Mouse (Mus musculus) hindbrain, embryonic 12.5 days (tissue): ENCODE measurements around the gene Plvap. TPM values are rescaled to one million over a fixed set of nuclear protein-coding genes. Genes with fewer than 3 reads are reported as not detected.

Experiments used
- ATAC-seq: fragments of 200-750 bp; cut with Nextera tagmentation; 2 replicates; pipeline ENCODE4 v1.8.0; 2017; ENCODE audit warnings: moderate TSS enrichment; ENCODE audit not compliant: low FRiP score
- H3K27ac ChIP-seq: fragments of 300-500 bp; sonication (generic); 2 replicates; pipeline ENCODE4 v1.5.1; 2016; ENCODE audit warnings: mild to moderate bottlenecking
- H3K27me3 ChIP-seq: fragments of 300-500 bp; sonication (generic); 2 replicates; pipeline ENCODE4 v1.6.1; 2016; ENCODE audit warnings: mild to moderate bottlenecking
- H3K36me3 ChIP-seq: fragments of 300-500 bp; sonication (generic); 2 replicates; pipeline ENCODE4 v1.6.1; 2016; ENCODE audit warnings: mild to moderate bottlenecking
- H3K4me1 ChIP-seq: fragments of 300-500 bp; sonication (generic); 2 replicates; pipeline ENCODE4 v1.6.1; 2016
- H3K4me2 ChIP-seq: fragments of 300-500 bp; sonication (generic); replicated peaks from 2 replicates; pipeline ENCODE4 v1.6.1; 2016; ENCODE audit warnings: mild to moderate bottlenecking
- H3K4me3 ChIP-seq: fragments of 300-500 bp; sonication (generic); 2 replicates; pipeline ENCODE4 v1.5.1; 2016; ENCODE audit warnings: mild to moderate bottlenecking
- H3K9ac ChIP-seq: fragments of 300-500 bp; sonication (generic); 2 replicates; pipeline ENCODE4 v1.6.1; 2016; ENCODE audit warnings: mild to moderate bottlenecking, moderate library complexity
- H3K9me3 ChIP-seq: fragments of 300-500 bp; sonication (generic); replicated peaks from 2 replicates; pipeline ENCODE4 v1.6.1; 2016; ENCODE audit warnings: mild to moderate bottlenecking
- WGBS: fragments of 180-500 bp; shearing (Covaris S2); methylation state at CpG from one replicate; pipeline ENCODE4 v1.1.7; 2016; 5-methylcytosine and 5-hydroxymethylcytosine counted together
- polyA plus RNA-seq: library from polyadenylated mRNA; unstranded; fragments of >200 nt; fragmentation: Nextera tagmentation; extraction: Ambion mirVana; gene quantifications from 2 replicates; pipeline ENCODE4 v1.2.1, GENCODE M21; 2016

The Plvap gene
- polyA plus RNA-seq, 1 experiment from 2014 or later, result 39.7 TPM

DNA sequence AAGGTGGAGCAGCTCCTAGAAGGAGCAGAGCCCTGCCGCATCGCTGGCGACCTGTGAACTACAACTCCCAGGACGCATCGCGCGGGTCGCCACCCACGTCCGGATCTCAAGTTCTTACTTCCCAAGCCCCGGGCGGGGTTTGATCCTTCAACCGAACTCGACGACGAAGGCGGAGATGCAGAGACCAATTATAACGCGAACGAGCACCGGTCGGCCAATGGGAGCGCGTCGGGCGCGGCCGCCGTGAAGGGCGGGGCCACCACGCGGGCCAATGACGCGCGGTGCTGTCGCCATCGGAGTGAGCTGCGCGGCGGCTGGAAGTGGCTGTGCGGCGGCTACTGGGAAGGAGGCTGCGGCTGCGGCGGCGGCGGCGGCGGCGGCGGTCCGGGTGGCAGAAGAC lies 42.6 kb downstream of the Plvap start, which contains the start of gene Dda1:
Dda1 (plus strand) TSS at position 284 of the 400 bp plus-strand sequence.
- peak within 1 kb of the TSS; percentile 90 for H3K4me3 ChIP-seq
- H3K4me1 ChIP-seq, result peaks cover 28% of the 10 kb centered on the region
- peak; percentile 88 for ATAC-seq
- H3K36me3 ChIP-seq, result peaks cover 29% of the 10 kb centered on the region
- H3K4me2 ChIP-seq, result peak within 1 kb of the TSS; percentile 90
- no peaks in the 10 kb centered on the region for H3K9me3 ChIP-seq
- no peaks in the 10 kb centered on the region for H3K27me3 ChIP-seq
- peak within 1 kb of the TSS; percentile 84 for H3K9ac ChIP-seq
- WGBS, result under 1% methylated on average over 50 of the region's 52 CpGs
- peak within 1 kb of the TSS; percentile 87 for H3K27ac ChIP-seq

DNA sequence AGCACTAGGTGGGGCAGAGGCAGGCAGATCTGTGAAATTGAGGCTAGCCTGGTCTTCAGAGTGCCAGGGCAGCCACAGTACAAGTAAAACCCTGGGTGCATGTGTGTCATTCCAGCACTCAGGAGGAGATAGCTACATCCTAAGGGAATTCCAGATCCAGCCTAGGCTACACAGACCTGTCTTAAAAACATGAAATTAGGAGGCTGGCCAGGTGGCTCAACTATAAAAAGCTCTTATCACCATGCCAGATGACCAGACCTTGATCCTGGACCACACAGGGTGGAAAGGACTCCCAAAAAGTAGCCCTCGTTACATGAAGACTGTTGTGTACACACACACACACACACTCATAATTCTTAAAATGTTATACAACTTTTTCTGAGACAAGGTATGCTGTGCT lies 43.6 kb downstream of the Plvap start:
- Histone ChIP-seq H3K36me3 (peaks cover 20% of the 10 kb centered on the region), H3K27ac (no peak overlapping the region), H3K4me3 (no peak overlapping the region), H3K4me1 (peaks cover 32% of the 10 kb centered on the region), H3K4me2 (no peak overlapping the region), H3K9ac (no peak overlapping the region), H3K27me3 (no peaks in the 10 kb centered on the region), H3K9me3 (no peaks in the 10 kb centered on the region)
- ATAC-seq, result no peak
- 88% methylated on average over 1 of the region's 1 CpGs for WGBS

DNA sequence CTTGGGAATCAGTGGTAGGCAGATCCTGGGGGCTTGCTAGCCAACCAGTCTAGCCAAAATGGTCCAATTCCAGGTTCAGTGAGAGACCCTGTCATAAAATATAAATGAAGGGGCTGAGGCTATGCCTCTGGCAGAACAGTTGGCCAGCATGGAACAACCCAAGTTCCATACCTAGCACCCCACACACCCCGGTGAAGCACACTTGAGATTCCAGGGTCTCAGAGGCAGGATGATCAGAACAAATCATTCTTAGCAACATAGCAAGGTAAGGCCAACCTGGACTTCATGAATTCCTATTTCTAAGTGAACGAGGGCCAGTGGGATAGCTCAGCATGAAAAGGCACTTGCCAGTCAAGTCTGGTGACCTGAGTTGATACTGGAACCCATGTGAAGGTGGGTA lies 44.4 kb downstream of the Plvap start:
- H3K4me1 ChIP-seq, result peaks cover 39% of the 10 kb centered on the region
- H3K4me2 ChIP-seq, result no peak overlapping the region
- no peak overlapping the region for H3K4me3 ChIP-seq
- no peak overlapping the region for H3K9ac ChIP-seq
- ATAC-seq, result no peak
- H3K9me3 ChIP-seq, result no peaks in the 10 kb centered on the region
- H3K36me3 ChIP-seq, result peaks cover 12% of the 10 kb centered on the region
- 91% methylated on average over 2 of the region's 2 CpGs for WGBS
- no peaks in the 10 kb centered on the region for H3K27me3 ChIP-seq
- no peak overlapping the region for H3K27ac ChIP-seq

DNA sequence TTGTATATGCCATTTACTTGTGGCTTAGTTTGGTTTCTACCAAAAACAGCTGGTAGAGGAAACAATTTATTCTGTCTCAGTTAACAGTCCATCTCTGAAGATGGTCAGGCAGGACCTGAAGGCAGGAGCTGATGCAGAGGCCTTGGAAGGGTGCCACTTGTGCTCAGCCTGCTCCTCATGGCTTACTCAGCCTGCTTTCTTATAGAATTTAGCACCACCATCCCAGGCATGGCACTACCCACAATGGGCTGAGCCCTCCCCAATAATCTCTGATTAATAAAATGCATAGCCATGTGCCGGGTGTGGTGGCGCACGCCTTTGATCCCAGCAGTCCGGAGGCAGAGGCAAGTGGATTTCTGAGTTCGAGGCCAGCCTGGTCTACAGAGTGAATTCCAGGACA lies 45.4 kb downstream of the Plvap start:
- no peaks in the 10 kb centered on the region for H3K9me3 ChIP-seq
- no peak overlapping the region for H3K9ac ChIP-seq
- 95% methylated on average over 5 of the region's 5 CpGs for WGBS
- H3K4me3 ChIP-seq, result no peak overlapping the region
- no peak for ATAC-seq
- no peak overlapping the region for H3K4me2 ChIP-seq
- H3K4me1 ChIP-seq, result peaks cover 49% of the 10 kb centered on the region
- no peak overlapping the region for H3K27ac ChIP-seq
- peaks cover 8% of the 10 kb centered on the region; the same call in 1 of the 2 replicates for H3K36me3 ChIP-seq
- no peaks in the 10 kb centered on the region for H3K27me3 ChIP-seq

DNA sequence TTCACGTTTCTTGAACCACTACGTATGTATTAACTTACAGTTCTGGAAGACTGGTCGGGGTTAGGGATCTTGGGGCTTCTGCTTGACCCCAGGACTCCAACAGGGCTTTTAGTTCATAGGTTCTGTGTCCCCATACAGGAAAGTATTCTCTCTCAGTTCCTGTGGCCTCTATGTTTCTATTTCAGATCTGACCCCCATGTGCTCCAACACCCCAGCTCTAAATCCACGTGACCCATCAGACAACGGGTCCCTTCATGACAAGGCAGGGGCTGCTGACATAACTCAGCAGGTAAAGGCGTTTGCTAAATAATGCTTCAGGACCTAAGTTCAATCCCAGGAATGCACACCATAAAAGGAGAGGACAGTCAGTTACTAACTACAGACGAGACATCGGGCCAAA lies 45.8 kb downstream of the Plvap start:
- whole genome bisulfite sequencing, result 86% methylated on average over 8 of the region's 8 CpGs
- H3K27ac ChIP-seq, result no peak overlapping the region
- H3K36me3 ChIP-seq, result peaks cover 10% of the 10 kb centered on the region; the same call in 1 of the 2 replicates
- H3K9ac ChIP-seq, result peak overlapping the region; percentile 75
- H3K9me3 ChIP-seq, result no peaks in the 10 kb centered on the region
- peak overlapping the region; percentile 77 for H3K4me2 ChIP-seq
- peaks cover 49% of the 10 kb centered on the region for H3K4me1 ChIP-seq
- H3K27me3 ChIP-seq, result no peaks in the 10 kb centered on the region
- H3K4me3 ChIP-seq, result peak overlapping the region; percentile 72
- no peak for ATAC-seq

DNA sequence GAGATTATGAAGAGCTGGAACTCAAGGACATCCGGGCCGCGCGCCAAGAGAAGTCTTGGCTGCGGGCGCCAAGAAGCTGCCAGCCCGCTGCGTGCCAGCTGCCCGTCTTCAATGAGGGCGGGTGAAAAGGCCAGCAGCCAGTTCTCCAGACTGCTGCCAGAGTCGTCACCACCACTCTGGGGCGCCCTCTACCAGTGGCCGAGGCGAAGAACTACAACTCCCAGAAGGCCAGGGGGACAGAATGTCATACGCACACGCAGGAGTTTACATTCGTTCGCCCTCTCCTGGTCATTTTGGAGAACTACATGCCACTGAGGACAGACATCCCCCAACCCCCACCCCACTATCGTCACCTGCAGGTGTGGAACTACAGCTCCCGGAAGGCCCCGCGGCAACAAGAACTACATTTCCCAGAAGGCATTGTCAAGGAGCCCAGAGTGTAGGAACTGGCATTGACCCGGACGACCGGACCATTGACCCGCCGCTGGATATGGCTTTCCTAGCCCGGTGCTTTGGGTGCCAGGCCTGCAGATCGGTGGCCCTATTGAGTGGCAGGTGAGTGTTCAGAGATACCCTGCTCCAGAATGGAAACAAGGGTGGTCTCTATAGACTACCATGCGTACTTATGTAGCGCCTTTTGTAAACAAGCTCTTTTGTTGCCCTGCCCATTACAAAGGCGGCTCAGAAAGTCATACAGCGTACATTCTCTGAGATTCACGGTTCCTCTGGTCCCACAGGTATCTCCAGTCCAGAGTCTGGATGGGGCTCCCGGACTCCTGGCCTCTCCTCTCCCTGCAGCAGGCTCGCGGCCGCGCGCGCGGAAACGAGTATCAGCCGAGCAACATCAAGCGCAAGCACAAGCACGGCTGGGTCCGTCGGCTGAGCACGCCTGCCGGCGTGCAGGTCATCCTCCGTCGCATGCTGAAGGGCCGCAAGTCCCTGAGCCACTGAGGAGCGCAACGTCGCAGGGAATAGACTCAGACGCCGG lies 46.7 kb downstream of the Plvap start, which contains the start of gene Mrpl34:
Mrpl34 (plus strand) TSS at position 447 of the 988 bp plus-strand sequence.
- Histone ChIP-seq H3K27me3 (no peaks in the 10 kb centered on the region), H3K4me1 (peaks cover 40% of the 10 kb centered on the region)

DNA sequence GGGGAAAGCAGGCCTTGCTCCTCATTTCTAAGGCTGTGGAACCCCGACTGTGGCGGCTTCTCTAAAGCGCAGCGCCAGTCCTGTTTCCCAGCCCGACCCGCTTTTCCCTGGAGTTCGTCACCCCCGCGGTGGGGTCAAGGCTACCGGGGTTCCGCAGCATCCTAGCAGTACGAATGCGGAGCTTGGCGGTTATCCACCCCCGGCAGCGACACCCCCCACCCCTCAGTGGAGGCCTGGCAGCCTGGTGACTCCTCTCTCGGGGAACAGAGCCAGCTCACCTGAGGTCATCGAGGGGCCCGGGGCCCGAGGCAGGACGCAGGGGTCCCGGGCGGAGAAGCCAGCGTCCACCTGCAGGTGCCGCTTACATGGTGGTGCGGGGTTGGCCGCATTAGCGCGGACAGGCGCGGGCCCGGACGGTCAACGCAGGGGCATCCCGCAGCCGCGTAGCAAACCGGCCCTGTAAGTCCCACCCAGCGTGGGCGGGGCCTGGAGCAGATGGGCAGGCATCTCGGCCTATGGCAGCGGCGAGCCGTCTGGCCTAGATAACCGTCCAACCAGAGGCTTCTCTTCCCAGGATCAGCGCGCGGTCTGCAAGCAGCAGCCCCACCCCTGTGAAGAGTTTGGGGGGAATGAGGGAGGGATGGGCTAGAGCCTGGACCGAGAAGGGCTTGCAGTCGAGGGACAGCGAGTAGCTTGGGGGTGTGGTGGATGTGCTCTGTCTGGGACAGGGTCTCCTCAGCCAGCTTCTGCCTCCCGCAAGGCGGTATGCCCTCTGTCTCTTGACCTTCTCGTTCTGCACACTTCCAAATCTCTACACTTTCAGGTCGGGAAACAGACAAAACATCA lies 48.1 kb downstream of the Plvap start, which contains the start of gene Abhd8:
Abhd8 (minus strand) TSS at position 468 of the 846 bp plus-strand sequence.
- Histone ChIP-seq H3K4me3 (peak within 1 kb of the TSS; percentile 72), H3K27ac (peak within 1 kb of the TSS; percentile 84), H3K4me1 (peaks cover 45% of the 10 kb centered on the region), H3K9ac (peak within 1 kb of the TSS; percentile 90), H3K36me3 (peaks cover 31% of the 10 kb centered on the region), H3K4me2 (peak within 1 kb of the TSS; percentile 82), H3K27me3 (no peaks in the 10 kb centered on the region), H3K9me3 (no peaks in the 10 kb centered on the region)
- peak; percentile 83 for ATAC-seq
- 1% methylated on average over 55 of the region's 55 CpGs for WGBS

More for the DNA sequence above, 46.7 kb downstream of the Plvap start, which contains the start of gene Mrpl34:
- WGBS, result under 1% methylated on average over 59 of the region's 59 CpGs
- peak within 1 kb of the TSS; percentile 82 for H3K4me2 ChIP-seq
- no peaks in the 10 kb centered on the region for H3K9me3 ChIP-seq
- H3K9ac ChIP-seq, result peak within 1 kb of the TSS; percentile 90
- peaks cover 18% of the 10 kb centered on the region for H3K36me3 ChIP-seq
- H3K27ac ChIP-seq, result peak within 1 kb of the TSS; percentile 84
- ATAC-seq, result peak; percentile 75
- H3K4me3 ChIP-seq, result peak within 1 kb of the TSS; percentile 72

DNA sequence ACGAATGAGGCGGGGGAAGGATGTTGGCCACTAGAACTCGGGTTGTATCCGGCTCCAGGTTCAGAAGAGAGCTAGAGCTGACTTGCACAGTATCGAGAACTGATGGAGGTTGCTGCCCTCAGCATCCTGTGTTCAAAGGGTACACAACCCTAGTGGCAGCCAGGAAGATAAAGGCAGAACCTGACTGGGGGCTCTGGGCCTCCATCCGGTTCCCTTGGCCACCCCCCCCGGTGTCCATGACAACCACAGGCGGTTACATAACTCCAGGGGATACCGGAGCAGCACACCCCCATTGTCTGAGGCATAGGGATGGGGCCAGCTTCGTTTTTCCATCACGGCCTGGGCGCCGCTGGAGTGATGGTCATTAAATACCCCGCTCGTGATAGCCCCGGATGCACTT lies 48.8 kb downstream of the Plvap start:
- H3K27ac ChIP-seq, result peak overlapping the region; percentile 84
- WGBS, result 4% methylated on average over 16 of the region's 16 CpGs
- peak overlapping the region; percentile 90 for H3K9ac ChIP-seq
- peaks cover 46% of the 10 kb centered on the region for H3K4me1 ChIP-seq
- H3K4me2 ChIP-seq, result peak overlapping the region; percentile 82
- H3K27me3 ChIP-seq, result no peaks in the 10 kb centered on the region
- H3K9me3 ChIP-seq, result no peaks in the 10 kb centered on the region
- peak overlapping the region; percentile 72 for H3K4me3 ChIP-seq
- peak; percentile 3; the same call in 1 of the 2 replicates for ATAC-seq
- peaks cover 38% of the 10 kb centered on the region for H3K36me3 ChIP-seq

DNA sequence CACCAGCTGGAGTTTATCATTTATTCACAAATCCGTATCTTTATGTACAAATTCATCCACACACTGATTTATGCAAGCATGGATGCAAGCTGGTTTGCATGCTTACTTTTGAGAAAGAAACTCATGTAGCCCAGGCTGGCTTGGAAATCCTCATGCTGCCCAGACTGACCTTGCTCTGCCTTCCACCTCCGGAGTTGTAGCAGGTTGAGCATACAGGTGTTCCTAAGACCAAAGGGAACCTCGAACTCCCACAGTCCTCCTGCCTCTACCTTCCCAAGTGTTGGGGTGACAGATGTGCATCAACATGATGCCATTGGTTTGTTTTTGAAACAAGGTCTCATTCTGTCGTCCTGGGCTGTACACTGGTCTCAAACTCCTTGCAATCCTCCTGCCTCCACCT lies 49.4 kb downstream of the Plvap start:
- H3K27ac ChIP-seq, result no peak overlapping the region
- peak overlapping the region; percentile 90; the same call in 1 of the 2 replicates for H3K9ac ChIP-seq
- ATAC-seq, result no peak
- peak overlapping the region; percentile 82 for H3K4me2 ChIP-seq
- 74% methylated on average over 4 of the region's 4 CpGs for WGBS
- H3K4me1 ChIP-seq, result peaks cover 46% of the 10 kb centered on the region
- peaks cover 43% of the 10 kb centered on the region for H3K36me3 ChIP-seq
- H3K27me3 ChIP-seq, result no peaks in the 10 kb centered on the region
- H3K4me3 ChIP-seq, result peak overlapping the region; percentile 72
- H3K9me3 ChIP-seq, result no peaks in the 10 kb centered on the region

DNA sequence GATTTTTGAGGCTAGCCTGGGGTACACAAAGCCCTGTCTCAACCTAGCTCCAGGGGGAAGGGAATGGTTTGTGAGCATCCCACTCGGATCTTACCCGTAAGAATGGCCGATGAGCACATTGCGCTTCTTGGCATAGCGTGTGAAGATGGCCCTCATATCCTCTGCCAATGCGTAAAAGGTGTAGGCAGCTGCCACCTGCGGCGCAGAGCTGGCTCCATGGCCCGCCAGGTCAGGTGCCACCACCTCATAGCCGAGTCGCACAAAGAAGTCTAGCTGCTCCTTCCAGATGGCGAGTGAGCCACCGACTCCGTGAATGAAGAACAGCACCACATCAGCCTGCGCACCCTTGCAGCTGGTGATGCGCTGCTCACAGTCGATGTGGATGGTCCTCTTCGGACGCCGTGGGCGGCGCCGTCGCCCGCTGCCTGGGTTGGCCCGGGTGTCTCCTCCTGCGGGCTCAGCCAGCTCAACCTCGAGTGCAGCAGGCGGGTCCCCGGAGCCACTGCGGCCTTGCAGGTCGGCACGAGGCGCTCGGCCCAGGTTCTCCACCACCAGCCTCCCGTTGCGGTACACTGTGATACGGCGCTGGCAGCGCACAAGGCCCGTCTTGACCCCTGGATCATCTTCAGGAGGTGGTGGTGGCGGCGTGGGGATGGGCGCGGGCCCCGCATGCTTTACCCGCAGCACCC lies 50.3 kb downstream of the Plvap start:
- peak overlapping the region; percentile 82 for H3K4me2 ChIP-seq
- peaks cover 52% of the 10 kb centered on the region for H3K36me3 ChIP-seq
- no peaks in the 10 kb centered on the region for H3K27me3 ChIP-seq
- peak overlapping the region; percentile 19; the same call in 1 of the 2 replicates for H3K9ac ChIP-seq
- no peaks in the 10 kb centered on the region for H3K9me3 ChIP-seq
- H3K4me1 ChIP-seq, result peaks cover 46% of the 10 kb centered on the region
- H3K4me3 ChIP-seq, result peak overlapping the region; percentile 72; the same call in 1 of the 2 replicates
- ATAC-seq, result no peak
- H3K27ac ChIP-seq, result no peak overlapping the region
- 78% methylated on average over 47 of the region's 47 CpGs for WGBS

DNA sequence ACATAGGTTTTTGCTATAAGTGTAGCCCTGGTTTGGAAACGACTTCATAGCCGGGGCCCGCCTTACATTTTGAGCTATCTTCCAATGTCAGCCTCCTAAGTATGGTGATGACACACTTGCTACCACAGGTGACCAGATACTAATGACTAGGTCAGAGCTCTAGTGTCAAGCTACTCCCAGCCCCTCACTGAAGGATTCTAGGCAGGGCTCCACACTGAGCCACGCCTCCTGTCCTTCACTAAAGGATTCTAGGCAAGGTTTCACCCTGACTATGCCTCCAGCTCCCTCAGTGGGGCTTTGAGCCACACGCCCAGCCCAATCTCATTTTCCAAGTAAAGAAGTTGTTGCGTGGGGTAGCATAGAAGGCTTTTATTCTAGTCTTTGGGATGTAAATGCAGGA lies 50.8 kb downstream of the Plvap start:
- no peaks in the 10 kb centered on the region for H3K27me3 ChIP-seq
- H3K9ac ChIP-seq, result no peak overlapping the region
- 95% methylated on average over 6 of the region's 6 CpGs for WGBS
- ATAC-seq, result no peak
- no peak overlapping the region for H3K4me3 ChIP-seq
- peaks cover 55% of the 10 kb centered on the region for H3K36me3 ChIP-seq
- H3K4me1 ChIP-seq, result peaks cover 42% of the 10 kb centered on the region
- H3K4me2 ChIP-seq, result no peak overlapping the region
- no peak overlapping the region for H3K27ac ChIP-seq
- H3K9me3 ChIP-seq, result no peaks in the 10 kb centered on the region
